Mouse (Mus musculus): ENCODE measurements around the gene Arhgap45. TPM values are rescaled to one million over a fixed set of nuclear protein-coding genes. Genes with fewer than 3 reads are reported as not detected.

Arhgap45 gene
- total and polyA plus RNA-seq, 3 experiments: 3.5 to 16.6 (median 5.1) TPM

GRCm38 (mm10) chr10:80069948-80070450 is 53.5 kb downstream of the Arhgap45 start:
- DNase-seq: no peak
- intact Hi-C loops (cut with DNase I): loop anchor here (2.0 kb wide), 1 partner anchor 13 kb away; no protein-coding TSS in a partner anchor

GRCm38 (mm10) chr10:80070837-80071515 is 54.5 kb downstream of the Arhgap45 start:
- intact Hi-C loops (cut with DNase I): loop anchor here (2.0 kb wide), 1 partner anchor 14 kb away; no protein-coding TSS in a partner anchor
- no peak overlapping the region for H3K4me3 ChIP-seq
- H3K9ac ChIP-seq (ENCODE audit: low read depth, low read length): no peak overlapping the region
- peak overlapping the region; percentile 94 for H3K27ac ChIP-seq
- no peaks in the 10 kb centered on the region for H3K79me2 ChIP-seq (replicated peaks; ENCODE audit: control insufficient read depth, insufficient read depth, low read length)
- H3K27me3 ChIP-seq (ENCODE audit: control insufficient read depth, insufficient read depth, low read length): no peaks in the 10 kb centered on the region
- H3K4me1 ChIP-seq (ENCODE audit: control insufficient read depth, insufficient read depth, low read length): peaks cover 23% of the 10 kb centered on the region
- DNase-seq: peak; percentile 86 to 91
- WGBS: 36% methylated on average over 9 of the region's 9 CpGs
- TF ChIP-seq EP300 (IDR thresholded peaks at IDR 0.05; ENCODE audit: insufficient read depth, low read depth, low read length) (0 out of 2 replicates have a peak, but pooled peaks have one; percentile 49), POLR2A (IDR thresholded peaks at IDR 0.05; ENCODE audit: insufficient read depth, low read depth, low read length) (no peak), CTCF (IDR thresholded peaks at IDR 0.05) (no peak)
- 0 out of 2 replicates have a peak, but pooled peaks cover 2% of the 10 kb centered on the region for H3K36me3 ChIP-seq (ENCODE audit: control insufficient read depth, insufficient read depth, low read length)

More at GRCm38 (mm10) chr10:80069948-80070450, 53.5 kb downstream of the Arhgap45 start:
- no peak overlapping the region for H3K9ac ChIP-seq (ENCODE audit: low read depth, low read length)
- TF ChIP-seq POLR2A (IDR thresholded peaks at IDR 0.05; ENCODE audit: insufficient read depth, low read depth, low read length) (no peak), EP300 (IDR thresholded peaks at IDR 0.05; ENCODE audit: insufficient read depth, low read depth, low read length) (no peak), CTCF (IDR thresholded peaks at IDR 0.05) (no peak)
- H3K4me3 ChIP-seq: no peak overlapping the region
- no peak overlapping the region for H3K27ac ChIP-seq
- H3K4me1 ChIP-seq (ENCODE audit: control insufficient read depth, insufficient read depth, low read length): peaks cover 23% of the 10 kb centered on the region
- 0 out of 2 replicates have a peak, but pooled peaks cover 2% of the 10 kb centered on the region for H3K36me3 ChIP-seq (ENCODE audit: control insufficient read depth, insufficient read depth, low read length)
- H3K27me3 ChIP-seq (ENCODE audit: control insufficient read depth, insufficient read depth, low read length): no peaks in the 10 kb centered on the region
- no peaks in the 10 kb centered on the region for H3K79me2 ChIP-seq (replicated peaks; ENCODE audit: control insufficient read depth, insufficient read depth, low read length)
- 80% methylated on average over 4 of the region's 4 CpGs for WGBS

GRCm38 (mm10) chr10:80071516-80071900 is 55.1 kb downstream of the Arhgap45 start:
- DNase-seq: peak in 1 of 2 experiments; percentile 44
- TF ChIP-seq EP300 (IDR thresholded peaks at IDR 0.05; ENCODE audit: insufficient read depth, low read depth, low read length): no peak
- TF ChIP-seq POLR2A (IDR thresholded peaks at IDR 0.05; ENCODE audit: insufficient read depth, low read depth, low read length): no peak
- no peak for TF ChIP-seq CTCF (IDR thresholded peaks at IDR 0.05)
- Histone ChIP-seq H3K27ac (peak overlapping the region; percentile 94), H3K4me1 (ENCODE audit: control insufficient read depth, insufficient read depth, low read length) (peaks cover 23% of the 10 kb centered on the region), H3K4me3 (no peak overlapping the region), H3K27me3 (ENCODE audit: control insufficient read depth, insufficient read depth, low read length) (no peaks in the 10 kb centered on the region), H3K36me3 (ENCODE audit: control insufficient read depth, insufficient read depth, low read length) (0 out of 2 replicates have a peak, but pooled peaks cover 2% of the 10 kb centered on the region), H3K9ac (ENCODE audit: low read depth, low read length) (peak overlapping the region; percentile 7; the same call in 1 of the 2 replicates), H3K79me2 (replicated peaks; ENCODE audit: control insufficient read depth, insufficient read depth, low read length) (no peaks in the 10 kb centered on the region)
- WGBS: 26% methylated on average over 3 of the region's 3 CpGs
- intact Hi-C loops (cut with DNase I): loop anchor here (2.0 kb wide), 1 partner anchor 15 kb away; no protein-coding TSS in a partner anchor

- intact Hi-C loops (cut with DNase I): no loop called here
These were observed 56.4 kb downstream of the Arhgap45 start for GRCm38 (mm10) chr10:80072623-80073489.

GRCm38 (mm10) chr10:80074813-80075601 is 58.6 kb downstream of the Arhgap45 start:
- Histone ChIP-seq H3K9ac (ENCODE audit: low read depth, low read length) (peak overlapping the region; percentile 59), H3K4me3 (peak overlapping the region; percentile 31), H3K27ac (peak overlapping the region; percentile 74), H3K79me2 (replicated peaks; ENCODE audit: control insufficient read depth, insufficient read depth, low read length) (no peaks in the 10 kb centered on the region), H3K4me1 (ENCODE audit: control insufficient read depth, insufficient read depth, low read length) (peaks cover 23% of the 10 kb centered on the region), H3K36me3 (ENCODE audit: control insufficient read depth, insufficient read depth, low read length) (0 out of 2 replicates have a peak, but pooled peaks cover 2% of the 10 kb centered on the region), H3K27me3 (ENCODE audit: control insufficient read depth, insufficient read depth, low read length) (no peaks in the 10 kb centered on the region)
- intact Hi-C loops (cut with DNase I): loop anchor here (2.0 to 5.0 kb wide), 2 partner anchors 18 to 37 kb away; no protein-coding TSS in a partner anchor
- WGBS: 18% methylated on average over 28 of the region's 28 CpGs
- DNase-seq: peak; percentile 70 to 88
- TF ChIP-seq CTCF (IDR thresholded peaks at IDR 0.05) (peak; percentile 63), EP300 (IDR thresholded peaks at IDR 0.05; ENCODE audit: insufficient read depth, low read depth, low read length) (peak; percentile 74; the same call in 1 of the 2 replicates), POLR2A (IDR thresholded peaks at IDR 0.05; ENCODE audit: insufficient read depth, low read depth, low read length) (peak; percentile 32; the same call in 1 of the 2 replicates)

More at GRCm38 (mm10) chr10:80072623-80073489, 56.4 kb downstream of the Arhgap45 start:
- Histone ChIP-seq H3K79me2 (replicated peaks; ENCODE audit: control insufficient read depth, insufficient read depth, low read length) (no peaks in the 10 kb centered on the region), H3K27ac (no peak overlapping the region; the same call in 1 of the 2 replicates), H3K27me3 (ENCODE audit: control insufficient read depth, insufficient read depth, low read length) (no peaks in the 10 kb centered on the region), H3K9ac (ENCODE audit: low read depth, low read length) (no peak overlapping the region), H3K4me1 (ENCODE audit: control insufficient read depth, insufficient read depth, low read length) (peaks cover 23% of the 10 kb centered on the region), H3K4me3 (no peak overlapping the region), H3K36me3 (ENCODE audit: control insufficient read depth, insufficient read depth, low read length) (0 out of 2 replicates have a peak, but pooled peaks cover 2% of the 10 kb centered on the region)
- 87% methylated on average over 20 of the region's 20 CpGs for WGBS
- no peak for TF ChIP-seq POLR2A (IDR thresholded peaks at IDR 0.05; ENCODE audit: insufficient read depth, low read depth, low read length)
- TF ChIP-seq EP300 (IDR thresholded peaks at IDR 0.05; ENCODE audit: insufficient read depth, low read depth, low read length): no peak
- no peak for TF ChIP-seq CTCF (IDR thresholded peaks at IDR 0.05)
- DNase-seq: no peak

Data from heart, adult 2 months (tissue).